Mouse (Mus musculus) stomach, postnatal 0 days (tissue): Measurements from ENCODE around the gene Fam183b.

Source experiments
- CTCF ChIP-seq: IDR thresholded peaks from 2 replicates; pipeline ENCODE4 v1.5.1; 2016; ENCODE audit warnings: antibody characterized with exemption, low read depth, mild to moderate bottlenecking, moderate library complexity
- EP300 ChIP-seq: optimal IDR thresholded peaks from 2 replicates; pipeline ENCODE3; 2016; ENCODE audit warnings: antibody characterized with exemption

DNA sequence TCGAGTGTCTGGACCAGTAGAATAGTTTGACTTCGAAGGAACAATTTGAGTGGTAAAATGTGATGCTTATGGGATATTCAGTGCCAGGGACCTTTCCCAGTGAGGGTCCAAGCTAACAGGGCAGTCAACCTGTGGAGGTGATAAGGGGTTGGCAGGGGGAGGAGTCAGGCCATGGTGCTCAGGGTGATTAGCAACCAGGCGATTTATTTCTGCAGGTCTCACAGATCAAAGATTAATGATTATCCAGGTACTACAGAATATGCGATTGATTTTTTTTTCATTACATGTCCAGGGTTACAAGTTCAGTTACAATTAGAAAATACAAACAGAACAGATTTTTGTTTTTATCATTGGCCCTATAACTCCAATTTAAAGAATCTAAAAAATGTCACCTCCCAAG lies 2.1 kb upstream of the Fam183b start:
- TF ChIP-seq EP300 (no peak), CTCF (no peak)
